Mouse (Mus musculus) lung, adult 2 months (tissue): ENCODE results near the gene A730049H05Rik.

Experiments
- CTCF ChIP-seq: fragments of 200-500 bp; IDR thresholded peaks from 2 replicates; pipeline ENCODE4 v1.5.1; 2011; ENCODE audit warnings: mild to moderate bottlenecking, low read length, control low read depth; ENCODE audit not compliant: insufficient read depth
- POLR2A ChIP-seq: fragments of 200-500 bp; IDR thresholded peaks from 2 replicates; pipeline ENCODE4 v1.6.1; 2011; ENCODE audit warnings: low read depth, mild to moderate bottlenecking, control low read depth, low read length, borderline replicate concordance; ENCODE audit errors: extremely low read depth

- TF ChIP-seq POLR2A: no peak
- TF ChIP-seq CTCF: no peak
Measured at GRCm38 (mm10) chr6:92876121-92876520, 59.8 kb downstream of the A730049H05Rik start.
